18 mouse cellular contexts compared by ENCODE assay signal in genomic region chr11:90342267-90342666, GRCm38 (mm10). TPM values are rescaled to one million over a fixed set of nuclear protein-coding genes. Genes with fewer than 3 reads are reported as not detected.
DNase-seq lines count a peak whose midpoint lies in the region; ATAC-seq and TF ChIP-seq lines count a peak whose summit lies in the region.
"Had no signal": no experiment of that assay in that cellular context is flagged by ENCODE, and none has a peak within 500 bp of the region (broad histone marks: within the 10 kb centered on the region; RNA-seq: fewer than 3 reads in every experiment).

No protein-coding gene starts in this region.

- TF ChIP-seq POLR2A in kidney, adult 2 months (IDR thresholded peaks at IDR 0.05; ENCODE audit: low read depth, low read length), result no peak

- H3K27ac ChIP-seq in kidney, adult 2 months (ENCODE audit: insufficient read depth, low read depth, low read length), result peak overlapping the region; percentile 74
- H3K27ac ChIP-seq in kidney, embryonic 16.5 days (ENCODE audit: low read length), result no peak overlapping the region
- H3K27ac ChIP-seq: embryonic facial prominence, embryonic 10.5 days; forebrain, embryonic 13.5 days; heart, embryonic 15.5 days; hindbrain, embryonic 13.5 days had no signal

- H3K4me2 ChIP-seq in kidney, embryonic 16.5 days (replicated peaks; ENCODE audit: low read depth, low read length), result no peak overlapping the region
- H3K4me2 ChIP-seq: forebrain, embryonic 13.5 days; heart, embryonic 11.5 days; heart, embryonic 15.5 days; hindbrain, embryonic 13.5 days had no signal

- ATAC-seq in kidney, embryonic 16.5 days (ENCODE audit: low FRiP score, low TSS enrichment), result no peak; the same call in 1 of the 2 replicates
- ATAC-seq: forebrain, embryonic 13.5 days; forebrain, postnatal 0 days had no signal

- H3K9ac ChIP-seq in kidney, embryonic 16.5 days (replicated peaks; ENCODE audit: low read length), result no peak overlapping the region
- H3K9ac ChIP-seq: forebrain, embryonic 13.5 days; forebrain, postnatal 0 days; heart, embryonic 15.5 days; hindbrain, embryonic 13.5 days had no signal

- DNase-seq in heart, adult 11 months, result peak; percentile 88
- no peak for DNase-seq in heart, adult 18-20 months
- DNase-seq in kidney, adult 2 months, result peak; percentile 94
- DNase-seq in kidney, adult 9 months, result peak; percentile 93
- peak; percentile 79 to 89 for DNase-seq in kidney, postnatal 36 days
- DNase-seq in layer of hippocampus, adult 9-11 months, result no peak
- no peak for DNase-seq in heart, adult 9 months (ENCODE audit: low spot score in 2 of 2)
- DNase-seq: cerebellum, adult 2 months; cerebellum, postnatal 10 days; forebrain, postnatal 0 days; gastrocnemius, postnatal 14 days; heart, postnatal 14 days had no signal

- 56% methylated on average over 5 of the region's 5 CpGs for WGBS in kidney, adult 2 months
- WGBS in kidney, embryonic 16.5 days, result 81% methylated on average over 5 of the region's 5 CpGs

- no peaks in the 10 kb centered on the region for H3K9me3 ChIP-seq in kidney, embryonic 16.5 days (ENCODE audit: low read length)
- H3K9me3 ChIP-seq: embryonic facial prominence, embryonic 10.5 days; forebrain, embryonic 13.5 days; heart, embryonic 15.5 days; hindbrain, embryonic 13.5 days had no signal

- H3K27me3 ChIP-seq in kidney, adult 2 months (replicated peaks; ENCODE audit: control insufficient read depth, insufficient read depth, low read length), result no peaks in the 10 kb centered on the region
- H3K27me3 ChIP-seq in kidney, embryonic 16.5 days (ENCODE audit: insufficient read depth, low read length), result no peaks in the 10 kb centered on the region
- H3K27me3 ChIP-seq: forebrain, embryonic 13.5 days; heart, embryonic 15.5 days; hindbrain, embryonic 13.5 days had no signal

- H3K4me3 ChIP-seq in kidney, adult 2 months (ENCODE audit: insufficient read depth, low read depth, low read length), result no peak overlapping the region
- no peak overlapping the region for H3K4me3 ChIP-seq in kidney, embryonic 16.5 days (ENCODE audit: low read length)
- H3K4me3 ChIP-seq: embryonic facial prominence, embryonic 10.5 days; forebrain, embryonic 13.5 days; heart, embryonic 15.5 days; hindbrain, embryonic 13.5 days had no signal

- H3K4me1 ChIP-seq in kidney, adult 2 months (ENCODE audit: control insufficient read depth, insufficient read depth, low read length), result peaks cover 12% of the 10 kb centered on the region; the same call in 1 of the 2 replicates
- no peaks in the 10 kb centered on the region for H3K4me1 ChIP-seq in kidney, embryonic 16.5 days (ENCODE audit: insufficient read depth, low read length)
- H3K4me1 ChIP-seq: embryonic facial prominence, embryonic 10.5 days; forebrain, embryonic 13.5 days; heart, embryonic 15.5 days; hindbrain, embryonic 13.5 days had no signal

- H3K36me3 ChIP-seq in kidney, adult 2 months (ENCODE audit: control insufficient read depth, insufficient read depth, low read length), result peaks cover 1% of the 10 kb centered on the region; the same call in 1 of the 2 replicates
- no peaks in the 10 kb centered on the region for H3K36me3 ChIP-seq in kidney, embryonic 16.5 days (ENCODE audit: insufficient read depth, low read length)
- H3K36me3 ChIP-seq: embryonic facial prominence, embryonic 10.5 days; heart, embryonic 15.5 days; hindbrain, embryonic 13.5 days had no signal

- TF ChIP-seq CTCF in kidney, adult 2 months (conservative IDR thresholded peaks at IDR 0.05; ENCODE audit: insufficient read depth, insufficient read length, low read depth, low read length), result no peak

RNA-seq across cellular contexts. Expression of gene Hlf, which starts 48.4 kb away (rescaled TPM):
- total RNA-seq in heart, adult 18-20 months (2021), result 10 to 100 TPM; 11.3 TPM
- 36.5 and 39.7 TPM in 2 replicates for polyA plus RNA-seq in kidney, adult 2 months (2012; rRNA removed)
- polyA plus RNA-seq in kidney, embryonic 16.5 days (2015; fragmentation: Nextera tagmentation; extraction: Ambion mirVana), result 2.3 and 2.8 TPM in 2 replicates

Comparison
In these comparisons a context has a peak if more than half of its experiments do, and no peak if none do; other contexts are left out.
1. DNase-seq: peak in heart, adult 11 months (single experiment), kidney, adult 2 months (single experiment), kidney, adult 9 months (single experiment) and kidney, postnatal 36 days (2 of 2); none in heart, adult 18-20 months (0 of 2), layer of hippocampus, adult 9-11 months (single experiment) and heart, adult 9 months (0 of 2).